Comparison of ENCODE assay signal across 22 mouse cellular contexts in genomic region chr1:186663412-186663811, GRCm38 (mm10). TPM values are rescaled to one million over a fixed set of nuclear protein-coding genes. Genes with fewer than 3 reads are reported as not detected.
DNase-seq lines count a peak whose midpoint lies in the region; ATAC-seq and TF ChIP-seq lines count a peak whose summit lies in the region.
"Had no signal": no experiment of that assay in that cellular context is flagged by ENCODE, and none has a peak within 500 bp of the region (broad histone marks: within the 10 kb centered on the region; RNA-seq: fewer than 3 reads in every experiment).

No protein-coding gene starts in this region.

- WGBS in heart, embryonic 10.5 days, result 22% methylated on average over 11 of the region's 11 CpGs
- 21% methylated on average over 11 of the region's 11 CpGs for whole genome bisulfite sequencing in heart, adult 2 months
- WGBS in liver, embryonic 12.5 days (ENCODE audit: insufficient replicate concordance), result 71% methylated on average over 11 of the region's 11 CpGs
- 11% methylated on average over 11 of the region's 11 CpGs for WGBS in heart, embryonic 16.5 days
- 45% methylated on average over 11 of the region's 11 CpGs for WGBS in lung, postnatal 0 days

- H3K9ac ChIP-seq in heart, adult 2 months (ENCODE audit: low read depth, low read length), result no peak overlapping the region
- no peak overlapping the region for H3K9ac ChIP-seq in liver, embryonic 12.5 days
- peak overlapping the region; percentile 49 for H3K9ac ChIP-seq in heart, embryonic 16.5 days (ENCODE audit: low read length)
- no peak overlapping the region for H3K9ac ChIP-seq in lung, postnatal 0 days (replicated peaks; ENCODE audit: low read depth)
- H3K9ac ChIP-seq: embryonic facial prominence, embryonic 13.5 days; forebrain, embryonic 12.5 days; hindbrain, embryonic 13.5 days; midbrain, embryonic 15.5 days; neural tube, embryonic 12.5 days had no signal

- no peaks in the 10 kb centered on the region for H3K9me3 ChIP-seq in heart, embryonic 10.5 days
- H3K9me3 ChIP-seq in liver, embryonic 12.5 days (replicated peaks), result no peaks in the 10 kb centered on the region
- no peaks in the 10 kb centered on the region for H3K9me3 ChIP-seq in heart, embryonic 16.5 days (replicated peaks; ENCODE audit: control insufficient read depth, low read length)
- H3K9me3 ChIP-seq in lung, postnatal 0 days (ENCODE audit: low read length), result no peaks in the 10 kb centered on the region
- H3K9me3 ChIP-seq: embryonic facial prominence, embryonic 13.5 days; forebrain, embryonic 12.5 days; hindbrain, embryonic 13.5 days; limb, embryonic 10.5 days; midbrain, embryonic 15.5 days; neural tube, embryonic 12.5 days had no signal

- H3K27me3 ChIP-seq in heart, embryonic 10.5 days (ENCODE audit: insufficient read depth, poor library complexity, severe bottlenecking), result no peaks in the 10 kb centered on the region
- no peaks in the 10 kb centered on the region for H3K27me3 ChIP-seq in heart, adult 2 months (ENCODE audit: control insufficient read depth, insufficient read depth, low read length)
- no peaks in the 10 kb centered on the region for H3K27me3 ChIP-seq in liver, embryonic 12.5 days (replicated peaks)
- H3K27me3 ChIP-seq in heart, embryonic 16.5 days (ENCODE audit: control insufficient read depth, insufficient read depth, low read length), result no peaks in the 10 kb centered on the region
- H3K27me3 ChIP-seq in lung, postnatal 0 days (replicated peaks; ENCODE audit: insufficient read depth, low read length), result no peaks in the 10 kb centered on the region
- H3K27me3 ChIP-seq: embryonic facial prominence, embryonic 13.5 days; forebrain, embryonic 12.5 days; hindbrain, embryonic 13.5 days; midbrain, embryonic 15.5 days; neural tube, embryonic 12.5 days had no signal

- H3K4me3 ChIP-seq in heart, embryonic 10.5 days, result peak overlapping the region; percentile 22
- H3K4me3 ChIP-seq in heart, adult 2 months, result no peak overlapping the region
- H3K4me3 ChIP-seq in liver, embryonic 12.5 days, result no peak overlapping the region
- peak overlapping the region; percentile 13; the same call in 1 of the 2 replicates for H3K4me3 ChIP-seq in heart, embryonic 16.5 days (ENCODE audit: low read length)
- no peak overlapping the region for H3K4me3 ChIP-seq in lung, postnatal 0 days (ENCODE audit: low read depth, low read length)
- H3K4me3 ChIP-seq in left cerebral cortex, adult 2 months, result no peak overlapping the region
- H3K4me3 ChIP-seq: embryonic facial prominence, embryonic 13.5 days; erythroblast, embryonic 14.5 days; forebrain, embryonic 12.5 days; hindbrain, embryonic 13.5 days; limb, embryonic 10.5 days; midbrain, embryonic 15.5 days; neural tube, embryonic 12.5 days had no signal

- ATAC-seq in liver, embryonic 12.5 days, result peak; percentile 32; the same call in 1 of the 2 replicates
- ATAC-seq in heart, embryonic 16.5 days (replicated peaks; ENCODE audit: extremely low read depth, insufficient read depth, low FRiP score), result peak; percentile 90
- ATAC-seq in lung, postnatal 0 days, result peak; percentile 83
- ATAC-seq: midbrain, embryonic 15.5 days had no signal

- no peak for TF ChIP-seq POLR2A in heart, adult 2 months (IDR thresholded peaks at IDR 0.05; ENCODE audit: insufficient read depth, low read depth, low read length)

- H3K36me3 ChIP-seq in heart, embryonic 10.5 days, result peaks cover 9% of the 10 kb centered on the region; the same call in 1 of the 2 replicates
- H3K36me3 ChIP-seq in heart, adult 2 months (ENCODE audit: control insufficient read depth, insufficient read depth, low read length), result no peaks in the 10 kb centered on the region
- H3K36me3 ChIP-seq in liver, embryonic 12.5 days, result no peaks in the 10 kb centered on the region
- H3K36me3 ChIP-seq in heart, embryonic 16.5 days (ENCODE audit: control insufficient read depth, insufficient read depth), result no peaks in the 10 kb centered on the region
- H3K36me3 ChIP-seq in lung, postnatal 0 days (ENCODE audit: insufficient read depth, low read length), result no peaks in the 10 kb centered on the region
- H3K36me3 ChIP-seq: embryonic facial prominence, embryonic 13.5 days; forebrain, embryonic 12.5 days; hindbrain, embryonic 13.5 days; midbrain, embryonic 15.5 days; neural tube, embryonic 12.5 days had no signal

- no peak overlapping the region for H3K4me2 ChIP-seq in liver, embryonic 12.5 days
- peak overlapping the region; percentile 56 for H3K4me2 ChIP-seq in heart, embryonic 16.5 days (ENCODE audit: low read depth, low read length)
- 0 out of 2 replicates have a peak overlapping the region, but pooled peaks have one; percentile 6 for H3K4me2 ChIP-seq in lung, postnatal 0 days (replicated peaks; ENCODE audit: low read depth, low read length)
- H3K4me2 ChIP-seq: embryonic facial prominence, embryonic 13.5 days; forebrain, embryonic 12.5 days; hindbrain, embryonic 13.5 days; midbrain, embryonic 15.5 days; neural tube, embryonic 12.5 days had no signal

- H3K27ac ChIP-seq in heart, embryonic 10.5 days, result peak overlapping the region; percentile 67
- no peak overlapping the region for H3K27ac ChIP-seq in heart, adult 2 months
- no peak overlapping the region for H3K27ac ChIP-seq in liver, embryonic 12.5 days
- H3K27ac ChIP-seq in heart, embryonic 16.5 days (ENCODE audit: low read length), result peak overlapping the region; percentile 80
- no peak overlapping the region for H3K27ac ChIP-seq in lung, postnatal 0 days (ENCODE audit: low read length)
- no peak overlapping the region for H3K27ac ChIP-seq in left cerebral cortex, adult 2 months
- H3K27ac ChIP-seq: embryonic facial prominence, embryonic 13.5 days; forebrain, embryonic 12.5 days; hindbrain, embryonic 13.5 days; limb, embryonic 10.5 days; macrophage; midbrain, embryonic 15.5 days; neural tube, embryonic 12.5 days had no signal

- peak; percentile 78 for DNase-seq in heart, embryonic 10.5 days (ENCODE audit: low spot score)
- DNase-seq in heart, adult 2 months, result no peak
- DNase-seq in liver, result no peak
- peak; percentile 52 for DNase-seq in lung, postnatal 0 days (ENCODE audit: low spot score)
- DNase-seq in left cerebral cortex, adult 2 months (ENCODE audit: extremely low spot score in 1 of 2, low spot score in 2 of 2), result no peak
- DNase-seq in gastrocnemius, postnatal 10 days, result no peak
- DNase-seq: adrenal gland, postnatal 14 days; cerebellum, adult 8-10 months; cerebellum, postnatal 36 days; embryo, embryonic 11 days; kidney, adult 18-20 months; kidney, postnatal 10 days had no signal

- peaks cover 58% of the 10 kb centered on the region for H3K4me1 ChIP-seq in heart, embryonic 10.5 days
- peaks cover 3% of the 10 kb centered on the region; the same call in 1 of the 2 replicates for H3K4me1 ChIP-seq in heart, adult 2 months (ENCODE audit: control insufficient read depth, insufficient read depth, low read length)
- H3K4me1 ChIP-seq in liver, embryonic 12.5 days, result no peaks in the 10 kb centered on the region
- H3K4me1 ChIP-seq in heart, embryonic 16.5 days (ENCODE audit: control insufficient read depth, insufficient read depth, low read length), result peaks cover 38% of the 10 kb centered on the region
- peaks cover 6% of the 10 kb centered on the region; the same call in 1 of the 2 replicates for H3K4me1 ChIP-seq in lung, postnatal 0 days (ENCODE audit: insufficient read depth, low read depth, low read length)
- H3K4me1 ChIP-seq: forebrain, embryonic 12.5 days; hindbrain, embryonic 13.5 days; neural tube, embryonic 12.5 days had no signal

- intact Hi-C loops in heart, adult 2 months (cut with DNase I), result no loop called here
- intact Hi-C loops in left cerebral cortex, adult 2 months (cut with DNase I), result no loop called here

- TF ChIP-seq CTCF in heart, adult 2 months (IDR thresholded peaks at IDR 0.05), result no peak
- TF ChIP-seq CTCF in lung, postnatal 0 days (IDR thresholded peaks at IDR 0.05), result no peak
- no peak for TF ChIP-seq CTCF in left cerebral cortex, adult 2 months (IDR thresholded peaks at IDR 0.05)

- TF ChIP-seq EP300 in heart, adult 2 months (IDR thresholded peaks at IDR 0.05; ENCODE audit: insufficient read depth, low read depth, low read length), result no peak
- TF ChIP-seq EP300 in lung, postnatal 0 days (IDR thresholded peaks at IDR 0.05), result peak; percentile 70; the same call in 1 of the 2 replicates

- 0 out of 2 replicates have a peak, but pooled peaks cover 2% of the 10 kb centered on the region for H3K79me2 ChIP-seq in heart, adult 2 months (replicated peaks; ENCODE audit: control insufficient read depth, insufficient read depth, low read length)

RNA-seq across cellular contexts. Expression of gene Tgfb2, which starts 42.4 kb away (rescaled TPM):
- polyA plus RNA-seq in heart, embryonic 10.5 days (2016; fragmentation: Nextera tagmentation; extraction: Ambion mirVana), result 53.7 and 69.4 TPM in 2 replicates
- total RNA-seq in heart, adult 2 months (2021), result 1 to 10 TPM; 4.6 to 5.1 TPM
- 1.5 and 2.1 TPM in 2 replicates for polyA plus RNA-seq in heart, adult 2 months (2012; rRNA removed)
- 4.1 and 6.7 TPM in 2 replicates for polyA plus RNA-seq in liver, embryonic 12.5 days (2016; fragmentation: Nextera tagmentation; extraction: Ambion mirVana)
- polyA plus RNA-seq in heart, embryonic 16.5 days (2015; fragmentation: Nextera tagmentation; extraction: Ambion mirVana), result 42.2 and 43.6 TPM in 2 replicates
- 49.7 and 58.2 TPM in 2 replicates for polyA plus RNA-seq in lung, postnatal 0 days (2015; fragmentation: Nextera tagmentation; extraction: Ambion mirVana)
- 1 to 10 TPM; 6.0 to 7.4 TPM for total RNA-seq in left cerebral cortex, adult 2 months (2021)
- total RNA-seq in gastrocnemius, postnatal 10 days (2021), result 10 to 100 TPM; 28.4 to 38.7 TPM
- polyA plus RNA-seq: erythroblast, embryonic 14.5 days had no signal

Comparison
In these comparisons a context has a peak if more than half of its experiments do, and no peak if none do; other contexts are left out.
1. DNase-seq: peak in heart, embryonic 10.5 days (single experiment) and lung, postnatal 0 days (single experiment); none in heart, adult 2 months (0 of 2), liver (single experiment), left cerebral cortex, adult 2 months (0 of 2) and gastrocnemius, postnatal 10 days (single experiment).
2. H3K27ac ChIP-seq: peak in heart, embryonic 10.5 days (single experiment) and heart, embryonic 16.5 days (single experiment); none in heart, adult 2 months (single experiment), liver, embryonic 12.5 days (single experiment), lung, postnatal 0 days (single experiment) and left cerebral cortex, adult 2 months (single experiment).
3. H3K4me3 ChIP-seq: peak in heart, embryonic 10.5 days (single experiment) and heart, embryonic 16.5 days (single experiment); none in heart, adult 2 months (single experiment), liver, embryonic 12.5 days (single experiment), lung, postnatal 0 days (single experiment) and left cerebral cortex, adult 2 months (single experiment).
4. ATAC-seq: peak in every context shown above with its lines; median percentile 90 in heart, embryonic 16.5 days; 83 in lung, postnatal 0 days; 32 in liver, embryonic 12.5 days.